ENCODE assay signal across 9 mouse cellular contexts in genomic region chr9:116138595-116139134, GRCm38 (mm10). TPM values are rescaled to one million over a fixed set of nuclear protein-coding genes. Genes with fewer than 3 reads are reported as not detected.
DNase-seq lines count a peak whose midpoint lies in the region; ATAC-seq lines count a peak whose summit lies in the region.
"Had no signal": no experiment of that assay in that cellular context is flagged by ENCODE, and none has a peak within 500 bp of the region (broad histone marks: within the 10 kb centered on the region; RNA-seq: fewer than 3 reads in every experiment).

No protein-coding gene starts in this region.

- 38% methylated on average over 11 of the region's 11 CpGs for WGBS in neural tube, embryonic 15.5 days
- 27% methylated on average over 11 of the region's 11 CpGs for WGBS in embryonic facial prominence, embryonic 14.5 days
- WGBS in heart, embryonic 10.5 days = 81% methylated on average over 11 of the region's 11 CpGs

- H3K4me3 ChIP-seq in neural tube, embryonic 15.5 days (replicated peaks) = no peak overlapping the region
- no peak overlapping the region for H3K4me3 ChIP-seq in embryonic facial prominence, embryonic 14.5 days (ENCODE audit: low read depth, low read length)
- H3K4me3 ChIP-seq in heart, embryonic 10.5 days = no peak overlapping the region
- H3K4me3 ChIP-seq: liver, embryonic 15.5 days had no signal

- no peak overlapping the region for H3K9ac ChIP-seq in neural tube, embryonic 15.5 days (replicated peaks)
- H3K9ac ChIP-seq in embryonic facial prominence, embryonic 14.5 days (ENCODE audit: low read depth, low read length) = no peak overlapping the region
- H3K9ac ChIP-seq: liver, embryonic 15.5 days had no signal

- no peaks in the 10 kb centered on the region for H3K36me3 ChIP-seq in neural tube, embryonic 15.5 days
- peaks cover 6% of the 10 kb centered on the region; the same call in 1 of the 2 replicates for H3K36me3 ChIP-seq in embryonic facial prominence, embryonic 14.5 days (ENCODE audit: control insufficient read depth, insufficient read depth, low read length)
- H3K36me3 ChIP-seq in heart, embryonic 10.5 days = no peaks in the 10 kb centered on the region
- H3K36me3 ChIP-seq: liver, embryonic 15.5 days had no signal

- H3K4me1 ChIP-seq in neural tube, embryonic 15.5 days = peaks cover 9% of the 10 kb centered on the region
- H3K4me1 ChIP-seq in embryonic facial prominence, embryonic 14.5 days (ENCODE audit: control insufficient read depth, insufficient read depth, low read length) = peaks cover 23% of the 10 kb centered on the region
- peaks cover 21% of the 10 kb centered on the region for H3K4me1 ChIP-seq in heart, embryonic 10.5 days

- no peak for ATAC-seq in neural tube, embryonic 15.5 days (ENCODE audit: low FRiP score)
- ATAC-seq in embryonic facial prominence, embryonic 14.5 days (ENCODE audit: low read depth) = peak; percentile 76

- H3K27me3 ChIP-seq in neural tube, embryonic 15.5 days (replicated peaks) = no peaks in the 10 kb centered on the region
- no peaks in the 10 kb centered on the region for H3K27me3 ChIP-seq in embryonic facial prominence, embryonic 14.5 days (replicated peaks; ENCODE audit: control insufficient read depth, insufficient read depth, low read length)
- no peaks in the 10 kb centered on the region for H3K27me3 ChIP-seq in heart, embryonic 10.5 days (ENCODE audit: insufficient read depth, poor library complexity, severe bottlenecking)
- H3K27me3 ChIP-seq: liver, embryonic 15.5 days had no signal

- peak; percentile 59 for DNase-seq in neural tube, embryonic 10.5 days (ENCODE audit: extremely low spot score, low spot score)
- DNase-seq in embryonic facial prominence, embryonic 14.5 days (ENCODE audit: low spot score) = peak; percentile 89
- peak; percentile 78 for DNase-seq in layer of hippocampus, adult 9-11 months
- DNase-seq in retina, postnatal 1 day = peak; percentile 80
- DNase-seq in MN1 (ENCODE audit: low spot score) = no peak
- DNase-seq in kidney, postnatal 36 days = no peak
- no peak for DNase-seq in heart, embryonic 10.5 days (ENCODE audit: low spot score)

- no peak overlapping the region for H3K4me2 ChIP-seq in neural tube, embryonic 15.5 days
- H3K4me2 ChIP-seq in embryonic facial prominence, embryonic 14.5 days (ENCODE audit: low read depth, low read length) = no peak overlapping the region
- H3K4me2 ChIP-seq: liver, embryonic 15.5 days had no signal

- no peak overlapping the region; the same call in 1 of the 2 replicates for H3K27ac ChIP-seq in neural tube, embryonic 15.5 days (replicated peaks)
- H3K27ac ChIP-seq in embryonic facial prominence, embryonic 14.5 days (replicated peaks; ENCODE audit: low read depth, low read length) = peak overlapping the region; percentile 75
- no peak overlapping the region; the same call in 1 of the 2 replicates for H3K27ac ChIP-seq in heart, embryonic 10.5 days
- H3K27ac ChIP-seq: liver, embryonic 15.5 days had no signal

- no peaks in the 10 kb centered on the region for H3K9me3 ChIP-seq in neural tube, embryonic 15.5 days (replicated peaks)
- no peaks in the 10 kb centered on the region for H3K9me3 ChIP-seq in embryonic facial prominence, embryonic 14.5 days (ENCODE audit: control insufficient read depth, low read length)
- no peaks in the 10 kb centered on the region for H3K9me3 ChIP-seq in heart, embryonic 10.5 days
- H3K9me3 ChIP-seq: liver, embryonic 15.5 days had no signal

RNA-seq across cellular contexts. Expression of gene Tgfbr2, which starts 36.5 kb away (rescaled TPM):
- polyA plus RNA-seq in neural tube, embryonic 15.5 days (2015; fragmentation: Nextera tagmentation; extraction: Ambion mirVana) = 7.2 and 13.3 TPM in 2 replicates
- polyA plus RNA-seq in embryonic facial prominence, embryonic 14.5 days (2014; fragmentation: Nextera tagmentation; extraction: Ambion mirVana) = 49.7 and 53.0 TPM in 2 replicates
- 9.4 and 12.5 TPM in 2 replicates for polyA plus RNA-seq in heart, embryonic 10.5 days (2016; fragmentation: Nextera tagmentation; extraction: Ambion mirVana)

Comparison
In these comparisons a context has a peak if more than half of its experiments do, and no peak if none do; other contexts are left out.
1. DNase-seq: peak in neural tube, embryonic 10.5 days (single experiment), embryonic facial prominence, embryonic 14.5 days (single experiment), layer of hippocampus, adult 9-11 months (single experiment) and retina, postnatal 1 day (single experiment); none in MN1 (single experiment), kidney, postnatal 36 days (0 of 2) and heart, embryonic 10.5 days (single experiment).